Mouse (Mus musculus): ENCODE measurements around the gene Ly6g6f. TPM values are rescaled to one million over a fixed set of nuclear protein-coding genes. Genes with fewer than 3 reads are reported as not detected.

Ly6g6f gene
- polyA plus RNA-seq (2014; fragmentation: Nextera tagmentation; extraction: Ambion mirVana): 0.15 TPM in 1 of 2 replicates, not detected in the other

GRCm38 (mm10) chr17:35085208-35085865 is at the start of gene Ly6g6f:
Ly6g6f (minus strand) TSS chr17:35085610.
- H3K9me3 ChIP-seq (replicated peaks; ENCODE audit: control insufficient read depth, low read length): no peaks in the 10 kb centered on the region
- no peaks in the 10 kb centered on the region for H3K36me3 ChIP-seq (ENCODE audit: control insufficient read depth, insufficient read depth, low read length)
- WGBS: 79% methylated on average over 7 of the region's 7 CpGs
- no peak for DNase-seq (ENCODE audit: low spot score)
- peaks cover 5% of the 10 kb centered on the region for H3K4me1 ChIP-seq (ENCODE audit: control insufficient read depth, insufficient read depth, low read length)
- H3K9ac ChIP-seq (ENCODE audit: low read length): no peak within 1 kb of the TSS
- no peak within 1 kb of the TSS for H3K4me3 ChIP-seq (ENCODE audit: low read depth, low read length)
- no peak within 1 kb of the TSS for H3K4me2 ChIP-seq (ENCODE audit: low read length)
- H3K27me3 ChIP-seq (replicated peaks; ENCODE audit: control insufficient read depth, insufficient read depth, low read length): no peaks in the 10 kb centered on the region
- no peak for ATAC-seq
- H3K27ac ChIP-seq (ENCODE audit: low read depth, low read length): no peak within 1 kb of the TSS

- no peaks in the 10 kb centered on the region for H3K9me3 ChIP-seq (replicated peaks; ENCODE audit: control insufficient read depth, low read length)
- ATAC-seq: peak; percentile 95
- H3K27me3 ChIP-seq (replicated peaks; ENCODE audit: control insufficient read depth, insufficient read depth, low read length): no peaks in the 10 kb centered on the region
- H3K27ac ChIP-seq (ENCODE audit: low read depth, low read length): peak within 1 kb of the TSS; percentile 89
- under 1% methylated on average over 66 of the region's 66 CpGs for WGBS
- peak within 1 kb of the TSS; percentile 93 for H3K4me2 ChIP-seq (ENCODE audit: low read length)
- H3K9ac ChIP-seq (ENCODE audit: low read length): peak within 1 kb of the TSS; percentile 91
- H3K4me1 ChIP-seq (ENCODE audit: control insufficient read depth, insufficient read depth, low read length): peaks cover 9% of the 10 kb centered on the region
- H3K4me3 ChIP-seq (ENCODE audit: low read depth, low read length): peak within 1 kb of the TSS; percentile 74
- DNase-seq (ENCODE audit: low spot score): peak; percentile 97
- H3K36me3 ChIP-seq (ENCODE audit: control insufficient read depth, insufficient read depth, low read length): peaks cover 23% of the 10 kb centered on the region
Observed at GRCm38 (mm10) chr17:35134801-35135590, 49.6 kb upstream of the Ly6g6f start, which contains the start of gene Bag6. Bag6 (plus strand) TSS chr17:35135178.

- 96% methylated on average over 7 of the region's 7 CpGs for WGBS
- H3K9me3 ChIP-seq (replicated peaks; ENCODE audit: control insufficient read depth, low read length): no peaks in the 10 kb centered on the region
- no peak overlapping the region for H3K4me3 ChIP-seq (ENCODE audit: low read depth, low read length)
- no peak for DNase-seq (ENCODE audit: low spot score)
- H3K36me3 ChIP-seq (ENCODE audit: control insufficient read depth, insufficient read depth, low read length): peaks cover 9% of the 10 kb centered on the region
- no peak for ATAC-seq
- H3K4me1 ChIP-seq (ENCODE audit: control insufficient read depth, insufficient read depth, low read length): peaks cover 9% of the 10 kb centered on the region
- H3K27me3 ChIP-seq (replicated peaks; ENCODE audit: control insufficient read depth, insufficient read depth, low read length): no peaks in the 10 kb centered on the region
- H3K27ac ChIP-seq (ENCODE audit: low read depth, low read length): no peak overlapping the region
- H3K9ac ChIP-seq (ENCODE audit: low read length): no peak overlapping the region
- no peak overlapping the region for H3K4me2 ChIP-seq (ENCODE audit: low read length)
Observed at GRCm38 (mm10) chr17:35133517-35133916, 48.1 kb upstream of the Ly6g6f start.

GRCm38 (mm10) chr17:35132174-35132560 is 46.8 kb upstream of the Ly6g6f start:
- WGBS: 81% methylated on average over 3 of the region's 3 CpGs

GRCm38 (mm10) chr17:35131500-35132173 is 46.2 kb upstream of the Ly6g6f start, which contains the start of gene Apom:
Apom (minus strand) TSS chr17:35132050.
- ATAC-seq: no peak
- WGBS: 83% methylated on average over 15 of the region's 15 CpGs
- no peak within 1 kb of the TSS for H3K4me2 ChIP-seq (ENCODE audit: low read length)
- H3K27ac ChIP-seq (ENCODE audit: low read depth, low read length): no peak within 1 kb of the TSS
- H3K4me3 ChIP-seq (ENCODE audit: low read depth, low read length): no peak within 1 kb of the TSS
- no peaks in the 10 kb centered on the region for H3K27me3 ChIP-seq (replicated peaks; ENCODE audit: control insufficient read depth, insufficient read depth, low read length)
- no peak within 1 kb of the TSS for H3K9ac ChIP-seq (ENCODE audit: low read length)
- H3K9me3 ChIP-seq (replicated peaks; ENCODE audit: control insufficient read depth, low read length): no peaks in the 10 kb centered on the region
- no peak for DNase-seq (ENCODE audit: low spot score)
- H3K36me3 ChIP-seq (ENCODE audit: control insufficient read depth, insufficient read depth, low read length): 0 out of 2 replicates have a peak, but pooled peaks cover 10% of the 10 kb centered on the region
- H3K4me1 ChIP-seq (ENCODE audit: control insufficient read depth, insufficient read depth, low read length): peaks cover 6% of the 10 kb centered on the region

More at GRCm38 (mm10) chr17:35132174-35132560, 46.8 kb upstream of the Ly6g6f start:
- H3K4me2 ChIP-seq (ENCODE audit: low read length): no peak overlapping the region
- 0 out of 2 replicates have a peak, but pooled peaks cover 10% of the 10 kb centered on the region for H3K36me3 ChIP-seq (ENCODE audit: control insufficient read depth, insufficient read depth, low read length)
- H3K27me3 ChIP-seq (replicated peaks; ENCODE audit: control insufficient read depth, insufficient read depth, low read length): no peaks in the 10 kb centered on the region
- H3K9me3 ChIP-seq (replicated peaks; ENCODE audit: control insufficient read depth, low read length): no peaks in the 10 kb centered on the region
- H3K4me1 ChIP-seq (ENCODE audit: control insufficient read depth, insufficient read depth, low read length): peaks cover 8% of the 10 kb centered on the region
- no peak overlapping the region for H3K9ac ChIP-seq (ENCODE audit: low read length)
- ATAC-seq: no peak
- no peak for DNase-seq (ENCODE audit: low spot score)
- no peak overlapping the region for H3K4me3 ChIP-seq (ENCODE audit: low read depth, low read length)
- no peak overlapping the region for H3K27ac ChIP-seq (ENCODE audit: low read depth, low read length)

- Histone ChIP-seq H3K4me3 (ENCODE audit: low read depth, low read length) (no peak overlapping the region), H3K9me3 (replicated peaks; ENCODE audit: control insufficient read depth, low read length) (no peaks in the 10 kb centered on the region), H3K27ac (ENCODE audit: low read depth, low read length) (no peak overlapping the region), H3K36me3 (ENCODE audit: control insufficient read depth, insufficient read depth, low read length) (0 out of 2 replicates have a peak, but pooled peaks cover 10% of the 10 kb centered on the region), H3K4me2 (ENCODE audit: low read length) (no peak overlapping the region), H3K27me3 (replicated peaks; ENCODE audit: control insufficient read depth, insufficient read depth, low read length) (no peaks in the 10 kb centered on the region), H3K4me1 (ENCODE audit: control insufficient read depth, insufficient read depth, low read length) (0 out of 2 replicates have a peak, but pooled peaks cover 4% of the 10 kb centered on the region), H3K9ac (ENCODE audit: low read length) (no peak overlapping the region)
- ATAC-seq (no peak), DNase-seq (ENCODE audit: low spot score) (no peak)
- WGBS: 95% methylated on average over 8 of the region's 8 CpGs
Observed at GRCm38 (mm10) chr17:35131038-35131437, 45.6 kb upstream of the Ly6g6f start.

GRCm38 (mm10) chr17:35128996-35129395 is 43.6 kb upstream of the Ly6g6f start:
- H3K9ac ChIP-seq (ENCODE audit: low read length): no peak overlapping the region
- DNase-seq (ENCODE audit: low spot score) (no peak), ATAC-seq (no peak)
- WGBS: 82% methylated on average over 11 of the region's 11 CpGs
- no peak overlapping the region for H3K4me3 ChIP-seq (ENCODE audit: low read depth, low read length)
- H3K27ac ChIP-seq (ENCODE audit: low read depth, low read length): no peak overlapping the region
- H3K27me3 ChIP-seq (replicated peaks; ENCODE audit: control insufficient read depth, insufficient read depth, low read length): no peaks in the 10 kb centered on the region
- peaks cover 20% of the 10 kb centered on the region; the same call in 1 of the 2 replicates for H3K36me3 ChIP-seq (ENCODE audit: control insufficient read depth, insufficient read depth, low read length)
- H3K4me1 ChIP-seq (ENCODE audit: control insufficient read depth, insufficient read depth, low read length): peaks cover 7% of the 10 kb centered on the region; the same call in 1 of the 2 replicates
- no peaks in the 10 kb centered on the region for H3K9me3 ChIP-seq (replicated peaks; ENCODE audit: control insufficient read depth, low read length)
- no peak overlapping the region for H3K4me2 ChIP-seq (ENCODE audit: low read length)

GRCm38 (mm10) chr17:35127017-35127416 is 41.6 kb upstream of the Ly6g6f start:
- peaks cover 7% of the 10 kb centered on the region; the same call in 1 of the 2 replicates for H3K4me1 ChIP-seq (ENCODE audit: control insufficient read depth, insufficient read depth, low read length)
- H3K4me3 ChIP-seq (ENCODE audit: low read depth, low read length): peak overlapping the region; percentile 49
- ATAC-seq (no peak), DNase-seq (ENCODE audit: low spot score) (no peak)
- H3K4me2 ChIP-seq (ENCODE audit: low read length): peak overlapping the region; percentile 62
- H3K9ac ChIP-seq (ENCODE audit: low read length): peak overlapping the region; percentile 84
- peaks cover 26% of the 10 kb centered on the region for H3K36me3 ChIP-seq (ENCODE audit: control insufficient read depth, insufficient read depth, low read length)
- no peaks in the 10 kb centered on the region for H3K9me3 ChIP-seq (replicated peaks; ENCODE audit: control insufficient read depth, low read length)
- no peaks in the 10 kb centered on the region for H3K27me3 ChIP-seq (replicated peaks; ENCODE audit: control insufficient read depth, insufficient read depth, low read length)
- WGBS: 80% methylated on average over 13 of the region's 13 CpGs
- no peak overlapping the region for H3K27ac ChIP-seq (ENCODE audit: low read depth, low read length)
